Mouse (Mus musculus): ENCODE data around the gene Tspan5.

- TF ChIP-seq GATA1 (IDR thresholded peaks at IDR 0.05; ENCODE audit: low read length) (no peak), TAL1 (IDR thresholded peaks at IDR 0.05; ENCODE audit: low read length) (no peak)
These were observed 111.1 kb downstream of the Tspan5 start for GRCm38 (mm10) chr3:138852982-138853689.
